Mouse (Mus musculus): ENCODE data around the gene Mipep. TPM values are rescaled to one million over a fixed set of nuclear protein-coding genes. Genes with fewer than 3 reads are reported as not detected.

Mipep gene
- polyA plus RNA-seq, 1 experiment from 2014 or later, result 10.7 TPM

- no peak overlapping the region for H3K4me2 ChIP-seq
- no peaks in the 10 kb centered on the region for H3K4me1 ChIP-seq (replicated peaks)
- no peak for ATAC-seq (ENCODE audit: insufficient read depth)
- H3K27me3 ChIP-seq, result no peaks in the 10 kb centered on the region
- 73% methylated on average over 8 of the region's 8 CpGs for WGBS (ENCODE audit: insufficient replicate concordance)
- H3K9me3 ChIP-seq (replicated peaks), result no peaks in the 10 kb centered on the region
- H3K27ac ChIP-seq (replicated peaks), result no peak overlapping the region
- no peak overlapping the region for H3K9ac ChIP-seq
- peaks cover 89% of the 10 kb centered on the region for H3K36me3 ChIP-seq (replicated peaks)
- no peak overlapping the region for H3K4me3 ChIP-seq (replicated peaks)
Measured at GRCm38 (mm10) chr14:60757265-60757664, 27.1 kb upstream of the Mipep start.

GRCm38 (mm10) chr14:60757722-60758121, 26.7 kb upstream of the Mipep start:
- H3K27me3 ChIP-seq, result no peaks in the 10 kb centered on the region
- H3K27ac ChIP-seq (replicated peaks), result no peak overlapping the region
- 82% methylated on average over 7 of the region's 7 CpGs for WGBS (ENCODE audit: insufficient replicate concordance)
- no peak overlapping the region for H3K9ac ChIP-seq
- peaks cover 90% of the 10 kb centered on the region for H3K36me3 ChIP-seq (replicated peaks)
- H3K9me3 ChIP-seq (replicated peaks), result no peaks in the 10 kb centered on the region
- no peak for ATAC-seq (ENCODE audit: insufficient read depth)
- no peak overlapping the region for H3K4me3 ChIP-seq (replicated peaks)
- H3K4me1 ChIP-seq (replicated peaks), result no peaks in the 10 kb centered on the region
- H3K4me2 ChIP-seq, result no peak overlapping the region

DNA sequence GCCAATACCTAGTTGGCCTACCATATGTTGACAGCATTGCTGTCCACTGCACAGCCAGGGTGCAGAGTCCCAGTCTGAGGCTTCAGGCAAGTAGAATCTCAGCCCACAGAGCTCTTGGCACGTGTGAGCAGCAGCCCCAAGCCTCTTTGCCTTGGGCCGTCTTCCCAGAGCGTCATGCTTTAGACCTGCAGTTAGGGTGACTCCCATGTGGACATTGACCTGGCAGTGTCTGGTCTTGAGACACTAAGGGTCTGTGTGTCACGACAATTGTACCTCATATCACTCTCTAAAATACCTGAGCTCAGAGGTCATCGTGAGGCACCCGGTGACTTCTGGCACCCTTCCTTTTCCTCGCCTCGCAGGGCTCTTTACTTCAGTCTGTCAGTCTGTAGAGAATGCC, 25.3 kb upstream of the Mipep start:
- no peak overlapping the region for H3K9ac ChIP-seq
- H3K36me3 ChIP-seq (replicated peaks), result peaks cover 77% of the 10 kb centered on the region
- H3K4me2 ChIP-seq, result no peak overlapping the region
- 82% methylated on average over 8 of the region's 8 CpGs for WGBS (ENCODE audit: insufficient replicate concordance)
- no peaks in the 10 kb centered on the region for H3K4me1 ChIP-seq (replicated peaks)
- H3K9me3 ChIP-seq (replicated peaks), result no peaks in the 10 kb centered on the region
- no peak overlapping the region for H3K27ac ChIP-seq (replicated peaks)
- H3K27me3 ChIP-seq, result no peaks in the 10 kb centered on the region
- no peak overlapping the region for H3K4me3 ChIP-seq (replicated peaks)
- no peak for ATAC-seq (ENCODE audit: insufficient read depth)

DNA sequence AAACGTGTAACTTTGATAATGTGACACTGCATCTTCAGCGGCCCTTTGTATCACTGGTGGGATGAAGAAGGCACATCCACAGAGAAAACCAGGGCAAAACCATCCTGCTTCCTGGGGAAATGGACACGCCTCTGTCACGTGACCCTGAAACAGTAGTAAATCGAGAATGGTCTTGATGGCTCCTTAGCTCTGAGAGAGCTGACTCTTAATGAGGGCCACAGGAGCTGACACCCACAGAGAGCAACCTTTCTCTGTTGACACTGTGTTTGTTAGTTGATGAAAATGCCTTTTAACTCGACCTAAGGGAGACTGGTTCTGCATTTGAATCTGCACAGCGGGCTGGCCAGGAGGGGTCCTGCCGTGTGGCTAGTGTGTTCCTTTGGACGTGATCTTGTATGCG, 22.6 kb upstream of the Mipep start:
- Histone ChIP-seq H3K27ac (replicated peaks) (no peak overlapping the region), H3K4me1 (replicated peaks) (peaks cover 8% of the 10 kb centered on the region; the same call in 1 of the 2 replicates), H3K9ac (no peak overlapping the region), H3K27me3 (no peaks in the 10 kb centered on the region), H3K4me3 (replicated peaks) (no peak overlapping the region), H3K36me3 (replicated peaks) (peaks cover 50% of the 10 kb centered on the region), H3K9me3 (replicated peaks) (no peaks in the 10 kb centered on the region), H3K4me2 (no peak overlapping the region)
- ATAC-seq (ENCODE audit: insufficient read depth), result no peak
- 73% methylated on average over 10 of the region's 10 CpGs for whole genome bisulfite sequencing (ENCODE audit: insufficient replicate concordance)

DNA sequence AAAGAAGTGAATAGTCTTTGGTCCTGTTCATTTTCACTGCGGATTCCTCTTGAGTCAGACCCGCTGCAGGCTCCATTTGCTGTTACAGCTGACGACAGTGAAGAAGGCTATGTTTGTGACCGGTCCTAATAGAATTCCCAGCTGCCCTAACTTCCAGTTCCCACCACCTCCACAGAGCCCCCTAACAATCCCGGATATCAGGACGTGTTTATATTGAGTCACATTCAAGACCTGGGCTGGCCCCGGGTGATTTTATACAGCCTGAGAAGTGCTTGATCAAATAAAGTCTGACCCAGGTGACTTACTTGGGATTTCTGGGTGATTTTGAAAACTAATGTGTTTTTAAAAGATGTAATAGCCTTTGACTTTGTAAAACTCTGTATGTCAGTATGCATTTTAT, 21.6 kb upstream of the Mipep start:
- H3K4me3 ChIP-seq (replicated peaks), result no peak overlapping the region
- H3K36me3 ChIP-seq (replicated peaks), result peaks cover 43% of the 10 kb centered on the region
- no peaks in the 10 kb centered on the region for H3K9me3 ChIP-seq (replicated peaks)
- ATAC-seq (ENCODE audit: insufficient read depth), result no peak
- no peak overlapping the region for H3K27ac ChIP-seq (replicated peaks)
- no peak overlapping the region for H3K4me2 ChIP-seq
- no peaks in the 10 kb centered on the region for H3K27me3 ChIP-seq
- no peak overlapping the region for H3K9ac ChIP-seq
- peaks cover 8% of the 10 kb centered on the region; the same call in 1 of the 2 replicates for H3K4me1 ChIP-seq (replicated peaks)
- 74% methylated on average over 7 of the region's 7 CpGs for WGBS (ENCODE audit: insufficient replicate concordance)

GRCm38 (mm10) chr14:60763746-60764145, 20.6 kb upstream of the Mipep start:
- Histone ChIP-seq H3K4me3 (replicated peaks) (no peak overlapping the region), H3K27me3 (no peaks in the 10 kb centered on the region), H3K9me3 (replicated peaks) (no peaks in the 10 kb centered on the region), H3K27ac (replicated peaks) (no peak overlapping the region), H3K36me3 (replicated peaks) (peaks cover 35% of the 10 kb centered on the region), H3K9ac (no peak overlapping the region), H3K4me2 (no peak overlapping the region), H3K4me1 (replicated peaks) (peaks cover 8% of the 10 kb centered on the region; the same call in 1 of the 2 replicates)
- 69% methylated on average over 5 of the region's 5 CpGs for WGBS (ENCODE audit: insufficient replicate concordance)
- ATAC-seq (ENCODE audit: insufficient read depth), result no peak

GRCm38 (mm10) chr14:60764526-60764925, 19.8 kb upstream of the Mipep start:
- H3K9ac ChIP-seq, result no peak overlapping the region
- H3K4me3 ChIP-seq (replicated peaks), result no peak overlapping the region
- peaks cover 8% of the 10 kb centered on the region; the same call in 1 of the 2 replicates for H3K4me1 ChIP-seq (replicated peaks)
- peaks cover 27% of the 10 kb centered on the region for H3K36me3 ChIP-seq (replicated peaks)
- no peak overlapping the region for H3K27ac ChIP-seq (replicated peaks)
- ATAC-seq (ENCODE audit: insufficient read depth), result no peak
- H3K4me2 ChIP-seq, result no peak overlapping the region
- WGBS (ENCODE audit: insufficient replicate concordance), result 79% methylated on average over 4 of the region's 4 CpGs
- no peaks in the 10 kb centered on the region for H3K9me3 ChIP-seq (replicated peaks)
- no peaks in the 10 kb centered on the region for H3K27me3 ChIP-seq

DNA sequence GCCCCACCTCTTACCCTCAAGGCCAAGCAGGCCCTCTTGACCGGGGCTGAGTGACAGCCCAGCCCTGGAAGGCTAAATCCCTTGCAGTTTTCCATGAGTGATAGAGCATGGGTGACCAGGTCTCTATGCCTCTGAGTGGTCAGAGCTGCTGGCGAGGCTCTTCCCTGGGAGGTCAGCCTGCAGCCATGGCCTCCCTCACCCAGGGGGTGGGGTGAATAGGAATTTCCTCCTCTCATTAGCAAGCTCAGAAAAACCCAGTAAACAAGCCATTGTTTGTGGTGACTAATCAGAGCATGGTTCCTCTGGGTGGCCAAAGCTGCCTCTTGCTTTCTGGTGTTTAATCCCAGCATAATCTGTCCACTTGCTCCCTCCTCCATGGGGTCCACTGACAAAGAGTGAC, 19.3 kb upstream of the Mipep start:
- H3K27me3 ChIP-seq, result no peaks in the 10 kb centered on the region
- WGBS (ENCODE audit: insufficient replicate concordance), result 68% methylated on average over 2 of the region's 2 CpGs
- no peak overlapping the region for H3K4me3 ChIP-seq (replicated peaks)
- peaks cover 23% of the 10 kb centered on the region for H3K36me3 ChIP-seq (replicated peaks)
- no peaks in the 10 kb centered on the region for H3K9me3 ChIP-seq (replicated peaks)
- peaks cover 8% of the 10 kb centered on the region; the same call in 1 of the 2 replicates for H3K4me1 ChIP-seq (replicated peaks)
- 0 out of 2 replicates have a peak overlapping the region, but pooled peaks have one; percentile 9 for H3K27ac ChIP-seq (replicated peaks)
- H3K9ac ChIP-seq, result no peak overlapping the region
- no peak overlapping the region for H3K4me2 ChIP-seq
- ATAC-seq (ENCODE audit: insufficient read depth), result no peak

DNA sequence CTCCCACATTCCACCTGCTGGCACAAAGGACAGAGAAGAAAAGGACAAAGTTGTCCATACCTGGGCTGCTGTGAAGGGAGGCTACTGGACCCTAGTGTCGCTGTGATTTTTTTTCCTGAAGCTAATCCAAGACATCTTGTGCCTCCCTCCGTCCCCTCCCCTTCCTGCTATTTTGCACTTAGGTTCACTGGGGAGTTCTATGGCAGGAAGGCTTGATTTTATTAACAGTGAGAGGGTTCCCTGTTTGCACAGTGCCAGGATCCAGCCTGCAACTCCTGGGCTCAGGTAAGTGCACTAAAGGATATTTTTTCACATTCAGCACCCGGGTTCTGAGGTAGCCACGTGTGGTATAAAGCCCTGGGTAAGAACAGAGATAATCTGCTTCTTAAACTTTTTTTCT, 16.5 kb upstream of the Mipep start, which contains the start of gene C1qtnf9:
Gene C1qtnf9, plus strand, starts transcription at position 251 of the 400 bp plus-strand sequence.
- Histone ChIP-seq H3K9ac (no peak within 1 kb of the TSS), H3K27me3 (no peaks in the 10 kb centered on the region), H3K36me3 (replicated peaks) (no peaks in the 10 kb centered on the region; the same call in 1 of the 2 replicates), H3K9me3 (replicated peaks) (no peaks in the 10 kb centered on the region), H3K4me2 (no peak within 1 kb of the TSS), H3K4me3 (replicated peaks) (no peak within 1 kb of the TSS), H3K27ac (replicated peaks) (no peak within 1 kb of the TSS), H3K4me1 (replicated peaks) (peaks cover 11% of the 10 kb centered on the region; the same call in 1 of the 2 replicates)
- WGBS (ENCODE audit: insufficient replicate concordance), result 54% methylated on average over 4 of the region's 4 CpGs
- no peak for ATAC-seq (ENCODE audit: insufficient read depth)

- H3K27me3 ChIP-seq, result no peaks in the 10 kb centered on the region
- no peaks in the 10 kb centered on the region for H3K36me3 ChIP-seq (replicated peaks)
- no peak overlapping the region for H3K27ac ChIP-seq (replicated peaks)
- no peak overlapping the region for H3K9ac ChIP-seq
- H3K4me2 ChIP-seq, result no peak overlapping the region
- H3K4me1 ChIP-seq (replicated peaks), result peaks cover 11% of the 10 kb centered on the region; the same call in 1 of the 2 replicates
- no peak overlapping the region for H3K4me3 ChIP-seq (replicated peaks)
- ATAC-seq (ENCODE audit: insufficient read depth), result no peak
- 54% methylated on average over 6 of the region's 6 CpGs for WGBS (ENCODE audit: insufficient replicate concordance)
- H3K9me3 ChIP-seq (replicated peaks), result no peaks in the 10 kb centered on the region
Measured at GRCm38 (mm10) chr14:60769340-60769739, 15.0 kb upstream of the Mipep start.

DNA sequence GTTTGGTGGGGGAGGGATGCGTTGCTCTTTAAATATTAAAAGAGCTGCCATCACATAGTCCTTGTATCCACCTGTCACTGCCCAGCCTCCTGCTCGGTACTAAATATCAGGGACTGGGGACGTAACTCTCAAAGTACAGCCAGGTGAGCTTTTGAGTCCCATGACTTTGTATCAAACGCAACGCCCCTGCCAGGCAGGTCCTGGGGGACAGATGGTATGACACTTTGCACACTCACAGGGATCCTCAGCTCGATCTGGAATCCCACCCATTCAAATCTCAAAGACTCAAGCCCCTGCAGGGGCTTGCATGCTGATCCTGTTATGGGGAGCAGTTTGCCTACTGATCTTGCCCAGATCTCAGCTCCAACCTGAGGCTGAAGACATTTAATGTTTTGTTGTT, 13.8 kb upstream of the Mipep start:
- Histone ChIP-seq H3K4me3 (replicated peaks) (no peak overlapping the region), H3K4me1 (replicated peaks) (0 out of 2 replicates have a peak, but pooled peaks cover 2% of the 10 kb centered on the region), H3K27me3 (no peaks in the 10 kb centered on the region), H3K9ac (no peak overlapping the region), H3K9me3 (replicated peaks) (no peaks in the 10 kb centered on the region), H3K36me3 (replicated peaks) (no peaks in the 10 kb centered on the region), H3K27ac (replicated peaks) (no peak overlapping the region), H3K4me2 (no peak overlapping the region; the same call in 1 of the 2 replicates)
- no peak for ATAC-seq (ENCODE audit: insufficient read depth)
- 66% methylated on average over 6 of the region's 6 CpGs for WGBS (ENCODE audit: insufficient replicate concordance)

DNA sequence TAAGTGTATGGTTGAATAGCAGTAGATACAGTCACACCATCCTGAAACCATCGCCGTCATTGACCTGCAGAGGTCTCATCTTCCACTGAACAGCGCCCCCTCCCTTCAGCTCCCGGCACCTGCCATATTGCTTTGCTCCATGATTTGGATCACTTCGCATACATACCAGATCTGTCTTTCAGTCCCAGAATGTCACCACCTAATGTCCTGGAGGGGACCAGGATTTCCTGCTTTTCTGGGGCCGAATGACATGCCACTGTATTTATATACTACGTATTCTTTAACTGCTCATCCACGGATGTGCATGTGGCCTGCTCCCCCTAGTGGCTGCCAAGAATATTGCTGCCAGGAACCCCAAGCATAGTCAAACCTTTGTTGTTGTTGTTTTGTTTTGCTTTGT, 13.3 kb upstream of the Mipep start:
- ATAC-seq (ENCODE audit: insufficient read depth), result no peak
- 0 out of 2 replicates have a peak, but pooled peaks cover 2% of the 10 kb centered on the region for H3K4me1 ChIP-seq (replicated peaks)
- H3K9ac ChIP-seq, result no peak overlapping the region
- WGBS (ENCODE audit: insufficient replicate concordance), result 5% methylated on average over 8 of the region's 8 CpGs
- H3K4me3 ChIP-seq (replicated peaks), result peak overlapping the region; percentile 37
- H3K36me3 ChIP-seq (replicated peaks), result no peaks in the 10 kb centered on the region
- H3K27me3 ChIP-seq, result no peaks in the 10 kb centered on the region
- peak overlapping the region; percentile 62 for H3K4me2 ChIP-seq
- no peak overlapping the region for H3K27ac ChIP-seq (replicated peaks)
- H3K9me3 ChIP-seq (replicated peaks), result no peaks in the 10 kb centered on the region
